Mouse (Mus musculus) cortical plate, adult 2 months (tissue): ENCODE results near the gene Ilf2. TPM values are rescaled to one million over a fixed set of nuclear protein-coding genes. Genes with fewer than 3 reads are reported as not detected.
A peak's percentile ranks its signal among the peaks of the same experiment; 100 is the strongest.

ENCODE experiments used
- H3K27ac ChIP-seq: fragments of 200-500 bp; 2 replicates; pipeline ENCODE4 v1.5.1; 2012; ENCODE audit warnings: low read length, control low read depth, inconsistent platforms; ENCODE audit not compliant: insufficient read depth
- H3K4me1 ChIP-seq: fragments of 200-500 bp; 2 replicates; pipeline ENCODE4 v1.6.1; 2011; ENCODE audit warnings: low read length; ENCODE audit not compliant: control insufficient read depth, insufficient read depth
- H3K4me3 ChIP-seq: fragments of 200-500 bp; 2 replicates; pipeline ENCODE4 v1.5.1; 2011; ENCODE audit warnings: mild to moderate bottlenecking, low read length, control low read depth; ENCODE audit not compliant: insufficient read depth
- CTCF ChIP-seq: fragments of 200-500 bp; IDR thresholded peaks from 2 replicates; pipeline ENCODE4 v1.5.1; 2011; ENCODE audit warnings: mild to moderate bottlenecking, control low read depth, low read length; ENCODE audit not compliant: insufficient read depth; ENCODE audit errors: extremely low read depth
- POLR2A ChIP-seq: fragments of 200-500 bp; IDR thresholded peaks from 2 replicates; pipeline ENCODE4 v1.6.1; 2011; ENCODE audit warnings: mild to moderate bottlenecking, low read length, control low read depth; ENCODE audit not compliant: insufficient read depth; ENCODE audit errors: extremely low read depth
- polyA plus RNA-seq: library from polyadenylated mRNA; depleted of rRNA; stranded (reverse); fragments of >200 nt; gene quantifications from 2 replicates; pipeline ENCODE4 v1.2.3, GENCODE M21; 2012

Ilf2 gene
- polyA plus RNA-seq, 1 experiment: 78.7 TPM

- TF ChIP-seq POLR2A (no peak), CTCF (no peak)
- Histone ChIP-seq H3K4me3 (no peak overlapping the region), H3K4me1 (no peaks in the 10 kb centered on the region), H3K27ac (no peak overlapping the region)
These were observed 16.2 kb upstream of the Ilf2 start for GRCm38 (mm10) chr3:90459727-90460126.

- TF ChIP-seq POLR2A: no peak
- no peak for TF ChIP-seq CTCF
- H3K4me1 ChIP-seq: no peaks in the 10 kb centered on the region
- H3K27ac ChIP-seq: no peak overlapping the region
- no peak overlapping the region for H3K4me3 ChIP-seq
These were observed 15.6 kb upstream of the Ilf2 start for GRCm38 (mm10) chr3:90460315-90460714.

DNA sequence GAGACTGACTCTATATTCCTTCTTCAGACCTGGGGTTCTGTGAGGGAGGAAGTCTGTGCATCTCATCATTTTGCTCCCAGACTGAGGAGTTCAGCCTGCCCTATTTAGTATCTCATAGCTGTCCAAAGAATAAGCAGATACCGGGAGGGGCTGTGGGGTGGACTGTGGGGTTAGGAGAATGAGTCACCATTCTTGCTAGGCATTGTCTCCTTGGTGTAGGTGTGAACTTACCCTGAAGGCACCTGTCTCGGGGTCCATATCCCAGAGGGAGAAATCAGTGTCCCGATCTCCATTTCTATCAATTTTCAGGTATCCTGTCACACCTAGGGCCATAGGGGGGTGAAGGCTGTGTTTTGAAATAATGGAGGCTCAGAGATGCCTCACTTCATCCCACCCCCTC, 14.0 kb upstream of the Ilf2 start:
- no peak overlapping the region for H3K27ac ChIP-seq
- H3K4me3 ChIP-seq: no peak overlapping the region
- no peaks in the 10 kb centered on the region for H3K4me1 ChIP-seq
- TF ChIP-seq POLR2A (no peak), CTCF (no peak)

- no peaks in the 10 kb centered on the region for H3K4me1 ChIP-seq
- TF ChIP-seq CTCF: no peak
- TF ChIP-seq POLR2A: no peak
These were observed 13.3 kb upstream of the Ilf2 start for GRCm38 (mm10) chr3:90462579-90462978.

GRCm38 (mm10) chr3:90464552-90465080, 11.3 kb upstream of the Ilf2 start:
- no peak for TF ChIP-seq CTCF
- TF ChIP-seq POLR2A: no peak
- H3K4me3 ChIP-seq: no peak overlapping the region; the same call in 1 of the 2 replicates
- no peak overlapping the region for H3K27ac ChIP-seq

More at GRCm38 (mm10) chr3:90462579-90462978, 13.3 kb upstream of the Ilf2 start:
- H3K27ac ChIP-seq: no peak overlapping the region
- H3K4me3 ChIP-seq: no peak overlapping the region

DNA sequence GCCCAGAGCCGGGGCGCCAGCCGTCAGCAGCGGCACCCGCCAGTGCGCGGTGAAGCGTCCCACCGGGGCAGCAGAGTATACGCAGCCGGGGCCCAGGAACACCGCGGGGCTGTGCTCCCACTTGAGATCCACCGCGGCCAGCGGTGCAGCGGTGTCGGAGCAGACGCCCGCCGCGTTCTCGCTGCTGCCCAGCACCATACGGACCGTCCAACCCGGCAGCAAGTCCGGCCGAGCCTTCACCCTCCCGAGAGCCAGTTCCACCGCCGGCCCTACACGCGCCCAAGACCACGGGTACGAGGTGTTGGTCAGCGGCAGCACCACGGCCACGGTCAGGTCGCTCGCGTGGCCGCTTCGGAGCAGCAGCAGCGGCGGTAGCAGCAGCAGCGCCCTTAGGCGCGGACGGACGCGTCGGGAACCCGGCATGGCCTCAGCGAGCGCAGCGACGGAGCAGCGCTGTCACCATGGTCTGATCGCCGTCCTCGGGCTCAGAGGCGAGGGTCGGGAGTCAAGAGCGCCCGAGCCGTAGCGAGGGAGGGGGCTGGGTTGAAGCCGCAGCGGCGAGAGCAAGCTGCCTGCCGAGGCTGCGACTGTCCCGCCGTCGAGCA, 10.7 kb upstream of the Ilf2 start:
- no peak overlapping the region for H3K27ac ChIP-seq
- TF ChIP-seq CTCF: no peak
- TF ChIP-seq POLR2A: no peak
- no peaks in the 10 kb centered on the region for H3K4me1 ChIP-seq
- peak overlapping the region; percentile 35 for H3K4me3 ChIP-seq

More at GRCm38 (mm10) chr3:90464552-90465080, 11.3 kb upstream of the Ilf2 start:
- no peaks in the 10 kb centered on the region for H3K4me1 ChIP-seq

GRCm38 (mm10) chr3:90465686-90466310, 10.1 kb upstream of the Ilf2 start, which contains the start of gene Npr1:
TSS of gene Npr1 (minus strand) at chr3:90465866.
- no peak within 1 kb of the TSS for H3K27ac ChIP-seq

DNA sequence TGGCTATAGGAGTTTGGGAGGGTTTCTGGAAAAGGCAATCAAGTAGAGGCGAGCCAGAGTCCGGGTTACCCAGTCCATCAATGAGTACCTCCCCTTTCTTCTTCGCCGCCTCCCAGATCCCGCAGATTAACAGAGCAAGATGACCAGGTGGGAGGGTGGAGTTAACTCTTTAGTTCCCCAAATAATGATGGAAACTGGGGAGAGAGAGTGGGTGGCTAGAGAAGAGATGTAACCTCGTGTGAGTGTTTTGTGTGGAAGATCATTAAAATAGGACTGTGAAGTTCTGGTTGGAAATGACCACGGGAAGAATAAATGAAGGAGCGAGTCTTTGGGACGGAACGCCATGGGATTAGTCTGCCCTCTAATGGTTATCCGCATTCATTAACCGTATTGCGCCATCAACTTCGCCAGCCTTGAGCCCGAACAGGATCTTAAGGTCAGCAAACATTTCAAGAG, 9.6 kb upstream of the Ilf2 start:
- Histone ChIP-seq H3K4me3 (peak overlapping the region; percentile 35; the same call in 1 of the 2 replicates), H3K4me1 (no peaks in the 10 kb centered on the region), H3K27ac (no peak overlapping the region)
- peak; percentile 93 for TF ChIP-seq CTCF
- no peak for TF ChIP-seq POLR2A

More at GRCm38 (mm10) chr3:90465686-90466310, 10.1 kb upstream of the Ilf2 start, which contains the start of gene Npr1:
- H3K4me3 ChIP-seq: peak within 1 kb of the TSS; percentile 35
- no peaks in the 10 kb centered on the region for H3K4me1 ChIP-seq
- TF ChIP-seq CTCF (no peak), POLR2A (no peak)

DNA sequence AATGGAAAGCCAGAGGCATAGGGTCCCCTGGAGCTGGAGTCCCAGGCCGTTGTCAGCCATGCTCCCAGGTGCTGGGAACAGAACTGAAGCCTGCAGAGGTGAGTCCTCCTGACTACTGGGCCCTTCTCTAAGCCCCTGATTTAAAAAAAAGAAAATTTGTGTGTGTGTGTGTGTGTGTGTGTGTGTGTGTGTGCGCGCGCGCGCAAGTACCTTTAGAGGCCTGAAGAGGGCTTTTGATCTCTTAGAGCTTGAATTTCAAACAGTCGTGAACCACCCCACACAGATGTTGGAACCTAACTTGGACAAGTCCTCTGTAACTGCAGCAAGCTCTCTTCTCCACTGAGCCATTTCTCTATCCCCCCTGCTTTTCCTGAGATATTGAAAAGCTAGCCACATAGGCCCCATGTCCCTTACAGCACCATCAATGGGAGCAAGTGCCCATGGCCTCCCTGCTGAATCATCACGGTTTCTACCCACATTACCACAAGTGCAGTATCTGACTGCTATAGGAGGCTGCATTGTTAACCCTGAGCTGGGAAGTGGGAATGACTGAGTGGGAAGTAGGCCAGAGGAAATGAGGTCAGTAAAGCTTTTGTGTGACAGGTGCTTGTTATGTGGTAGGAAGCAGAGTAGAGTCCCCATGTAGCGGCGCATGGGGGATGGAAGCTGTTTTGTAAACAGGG, 8.2 kb upstream of the Ilf2 start:
- TF ChIP-seq CTCF: no peak
- TF ChIP-seq POLR2A: no peak
- no peaks in the 10 kb centered on the region for H3K4me1 ChIP-seq
- H3K4me3 ChIP-seq: no peak overlapping the region
- H3K27ac ChIP-seq: no peak overlapping the region
